Mouse (Mus musculus) gastrocnemius, postnatal 14 days (tissue): Measurements from ENCODE around the gene Zbtb7b. TPM values are rescaled to one million over a fixed set of nuclear protein-coding genes. Genes with fewer than 3 reads are reported as not detected.

ENCODE experiments used
- DNase-seq: peaks from one replicate; pipeline ENCODE4 v3.0.0; 2021; ENCODE audit warnings: mixed read lengths
- intact Hi-C: fragments of 180-260 bp; cut with DNase I; formaldehyde crosslinking; loops from one replicate; pipeline ENCODE4 v1.15.1; 2025; ENCODE audit warnings: low total_unique reads
- total RNA-seq, 2 experiments: library from RNA; stranded (reverse); gene quantifications; 2 replicates each; pipeline ENCODE4 v1.2.3; 2021

The Zbtb7b gene
- total RNA-seq, 2 experiments from 2014 or later: 18.4 to 24.0 TPM

DNA sequence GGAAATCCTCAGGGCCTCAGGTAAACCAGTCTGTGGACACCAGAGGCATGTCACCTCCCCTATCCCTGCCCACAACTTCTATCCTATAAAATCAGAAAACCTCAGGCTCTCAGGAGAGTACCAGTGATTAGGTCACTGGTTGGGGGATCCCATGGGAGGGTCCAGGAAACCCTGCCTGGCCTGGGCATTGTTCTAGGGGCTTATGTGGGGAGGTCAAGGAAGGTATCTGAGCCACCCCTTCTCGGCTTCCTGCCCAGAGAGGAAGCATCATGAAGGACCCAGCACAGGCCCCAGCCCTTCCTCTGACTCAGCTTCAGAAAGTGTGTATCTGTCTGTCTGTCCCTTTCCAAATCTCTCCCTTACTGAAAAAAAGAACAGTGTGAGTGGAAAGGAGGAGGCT lies 46.7 kb downstream of the Zbtb7b start:
- intact Hi-C loops: loop anchor here (10.0 kb wide), 1 partner anchor 137 kb away; no protein-coding TSS in a partner anchor
- DNase-seq: no peak

DNA sequence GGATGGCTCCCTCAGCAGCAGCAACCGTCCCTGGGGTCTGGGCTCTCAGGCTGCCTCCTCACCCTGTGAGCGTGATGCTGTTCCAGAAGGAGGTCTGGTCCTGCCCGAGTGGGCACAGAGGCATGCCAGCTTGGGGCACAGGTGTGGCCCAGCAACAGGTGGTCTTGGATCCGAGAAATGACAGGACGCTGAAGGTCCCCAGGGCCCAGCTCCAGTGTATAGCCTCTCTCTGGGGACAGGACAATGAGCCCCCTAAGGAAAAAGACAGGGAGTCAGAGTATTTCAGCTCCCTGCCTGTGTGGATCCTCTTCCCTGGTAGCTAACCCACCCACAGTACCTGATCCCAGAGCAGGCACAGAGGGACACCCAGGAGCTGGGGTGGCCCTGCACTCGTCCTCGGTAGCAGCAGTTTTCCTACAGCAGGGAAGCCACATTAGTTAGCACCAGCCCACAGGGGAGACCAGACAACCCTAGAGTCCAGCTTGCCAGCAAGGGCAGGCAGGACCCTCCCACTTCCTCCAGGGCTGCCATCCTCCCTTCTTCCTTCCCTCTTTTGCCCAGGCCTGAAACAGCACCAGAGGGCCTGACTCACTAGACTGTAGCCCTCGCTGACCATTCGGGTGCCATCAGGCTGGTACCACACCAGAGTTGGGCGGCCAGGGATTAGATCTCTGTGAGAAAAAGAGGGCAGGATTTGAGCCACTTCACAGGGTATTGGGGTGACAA lies 47.6 kb downstream of the Zbtb7b start:
- intact Hi-C loops: loop anchor here (10.0 kb wide), 1 partner anchor 138 kb away; no protein-coding TSS in a partner anchor
- no peak for DNase-seq

DNA sequence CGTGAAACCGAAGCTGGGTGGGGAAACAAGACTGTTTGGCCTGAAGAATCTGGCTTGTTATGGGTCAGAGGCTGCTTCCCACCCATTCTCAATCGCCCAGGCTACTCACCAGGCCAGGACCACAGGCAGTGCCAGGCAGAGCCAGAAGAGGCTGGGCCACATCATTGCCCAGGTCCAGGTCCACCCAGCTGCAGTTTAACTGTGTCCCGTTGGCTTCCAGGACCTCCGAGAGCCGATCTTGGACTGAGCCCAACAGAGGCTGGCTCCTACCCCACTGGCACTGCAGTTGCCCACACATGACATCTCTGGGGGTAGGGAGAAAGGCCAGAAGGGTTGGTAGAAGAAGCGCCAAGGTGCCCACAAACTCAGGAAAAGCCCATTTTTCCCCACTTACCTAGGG lies 51.3 kb downstream of the Zbtb7b start:
- DNase-seq: no peak
- intact Hi-C loops: loop anchor here (10.0 kb wide), 1 partner anchor 142 kb away; no protein-coding TSS in a partner anchor

- intact Hi-C loops: loop anchor here (10.0 kb wide), 1 partner anchor 143 kb away; no protein-coding TSS in a partner anchor
- no peak for DNase-seq
Observed at GRCm38 (mm10) chr3:89341794-89342193, 52.8 kb downstream of the Zbtb7b start.

DNA sequence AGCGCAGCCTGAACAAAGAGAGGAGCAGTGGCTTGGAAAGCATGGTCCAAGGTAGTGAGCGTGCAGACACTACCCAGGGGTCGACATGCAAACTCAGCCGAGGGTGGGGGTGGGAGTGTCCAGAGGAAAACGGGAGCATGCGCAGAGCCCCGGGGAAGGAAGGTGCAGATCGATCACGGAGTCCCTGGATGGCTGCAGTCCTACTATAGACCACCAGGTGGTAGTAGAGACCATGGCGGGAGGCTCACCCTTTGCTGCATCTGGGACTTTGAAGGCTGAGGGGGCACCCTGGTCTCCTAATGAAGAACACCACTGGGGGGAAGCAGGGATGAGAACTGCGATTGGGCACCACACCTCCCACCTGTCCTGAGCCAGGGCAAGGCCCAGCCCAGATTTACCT lies 54.1 kb downstream of the Zbtb7b start:
- intact Hi-C loops: loop anchor here (10.0 kb wide), 1 partner anchor 144 kb away; no protein-coding TSS in a partner anchor
- DNase-seq: peak; percentile 74

DNA sequence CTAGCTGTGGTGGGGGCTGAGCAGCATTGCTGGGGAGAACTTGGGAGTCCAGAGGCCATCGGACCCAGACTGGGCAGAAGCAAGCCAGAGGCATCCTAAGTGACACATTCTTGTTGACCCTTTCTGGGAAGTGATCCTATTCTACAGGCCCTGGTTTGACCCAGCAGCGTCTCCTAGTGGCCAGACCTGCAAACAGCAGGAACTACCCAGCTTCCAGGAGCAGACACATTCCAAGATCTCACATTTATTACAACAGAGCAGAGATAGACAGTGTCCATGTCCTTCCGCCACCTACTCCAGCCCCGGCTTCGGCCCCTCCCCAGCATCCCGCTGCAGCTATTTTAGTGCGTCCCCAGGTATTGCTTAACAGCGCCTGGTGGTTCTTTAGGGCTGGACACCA lies 55.2 kb downstream of the Zbtb7b start:
- peak; percentile 62 for DNase-seq
- intact Hi-C loops: no loop called here

DNA sequence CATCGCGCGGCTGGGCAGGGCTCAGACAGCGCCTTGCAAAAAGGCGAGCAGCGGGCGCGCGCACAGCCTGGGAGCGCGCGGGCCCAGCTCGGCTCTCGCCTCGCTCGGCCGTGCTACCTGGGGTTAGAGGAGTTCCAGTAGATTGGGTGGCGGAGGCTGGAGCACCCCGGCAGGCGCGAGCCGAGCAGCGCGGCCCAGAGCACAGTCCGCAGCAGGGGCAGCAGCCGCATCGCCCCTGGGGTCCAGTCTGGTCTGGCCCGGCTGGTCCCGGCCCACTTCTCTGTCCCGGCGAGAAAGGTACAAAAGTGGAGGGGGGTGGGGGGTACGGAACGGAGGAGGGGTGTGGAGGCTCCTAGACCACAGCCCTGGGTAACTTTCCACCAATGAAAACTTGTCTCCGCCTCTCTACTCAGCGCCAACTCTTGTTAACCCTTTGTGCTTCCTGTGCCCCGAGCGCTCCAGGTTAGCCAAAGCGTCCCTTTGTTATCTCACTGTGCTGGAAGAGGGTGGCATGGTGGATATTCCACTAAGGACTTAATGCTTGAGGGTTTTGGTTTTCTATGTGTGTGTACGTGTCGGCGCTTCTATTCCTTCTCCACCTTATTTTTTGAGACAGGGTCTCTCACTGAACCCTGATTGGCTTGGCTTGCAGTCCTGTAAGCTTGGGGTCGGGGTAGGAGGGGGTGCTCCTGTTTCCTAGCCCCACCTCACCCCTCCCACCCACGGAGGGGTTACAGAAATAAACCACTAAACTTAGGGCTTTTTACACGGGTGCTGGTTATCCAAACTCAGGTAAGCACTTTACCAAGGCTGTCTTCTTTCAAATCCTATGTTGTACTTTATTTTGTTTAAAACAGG lies 56.6 kb downstream of the Zbtb7b start, which contains the start of gene Efna4:
TSS of gene Efna4 (minus strand) at position 308 of the 858 bp plus-strand sequence.
- intact Hi-C loops: no loop called here
- no peak for DNase-seq

DNA sequence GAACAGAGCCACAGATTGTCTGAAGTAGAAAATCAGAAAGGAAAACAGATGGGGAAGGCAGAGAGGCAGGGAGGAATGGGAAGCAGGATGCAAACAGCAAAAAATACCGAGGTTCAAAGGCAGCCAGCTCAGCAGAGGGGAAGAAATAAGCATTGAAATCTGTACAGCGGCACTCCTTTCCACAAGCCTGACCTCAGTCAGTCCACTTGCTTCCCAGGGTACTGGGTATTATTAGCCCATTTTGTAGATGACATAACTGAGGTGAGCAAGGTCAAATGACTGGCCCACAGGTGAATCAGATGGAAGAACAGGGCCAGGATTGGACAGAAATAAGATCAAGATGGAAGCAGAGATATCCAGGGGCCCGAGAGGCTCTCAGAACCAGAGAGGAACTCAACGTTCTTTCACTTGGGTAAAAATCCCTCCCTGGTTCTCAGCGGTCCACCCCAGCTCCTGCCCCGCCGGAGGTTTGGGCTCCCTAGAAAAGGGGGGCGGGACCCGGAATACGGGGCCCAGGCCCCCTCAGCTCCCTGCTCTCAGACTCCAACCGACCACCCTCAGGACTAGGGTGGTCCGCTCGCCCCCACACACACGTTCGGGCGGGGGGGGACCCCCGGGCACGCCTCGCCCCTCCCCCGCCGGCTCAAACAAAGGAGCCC lies 57.4 kb downstream of the Zbtb7b start:
- no peak for DNase-seq
- intact Hi-C loops: no loop called here

DNA sequence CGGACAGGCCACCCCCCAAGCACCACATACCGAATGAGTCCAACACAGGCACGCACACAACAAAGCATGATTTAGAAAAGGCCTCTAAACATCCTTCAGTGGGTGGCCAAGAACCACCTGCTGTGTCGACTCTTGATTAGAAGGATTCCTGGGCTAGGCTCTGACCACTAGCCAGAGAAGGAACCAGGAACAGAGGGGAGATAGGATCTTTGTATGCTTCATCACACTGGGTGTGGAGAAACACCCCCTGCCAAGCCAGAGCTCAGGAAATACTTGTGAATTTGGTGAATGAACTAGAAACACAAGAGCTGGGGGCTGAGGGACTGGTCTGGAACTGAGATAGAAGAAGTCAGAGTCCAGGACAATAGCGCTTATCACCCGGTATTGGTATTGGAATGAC lies 58.0 kb downstream of the Zbtb7b start:
- intact Hi-C loops: no loop called here
- DNase-seq: no peak

DNA sequence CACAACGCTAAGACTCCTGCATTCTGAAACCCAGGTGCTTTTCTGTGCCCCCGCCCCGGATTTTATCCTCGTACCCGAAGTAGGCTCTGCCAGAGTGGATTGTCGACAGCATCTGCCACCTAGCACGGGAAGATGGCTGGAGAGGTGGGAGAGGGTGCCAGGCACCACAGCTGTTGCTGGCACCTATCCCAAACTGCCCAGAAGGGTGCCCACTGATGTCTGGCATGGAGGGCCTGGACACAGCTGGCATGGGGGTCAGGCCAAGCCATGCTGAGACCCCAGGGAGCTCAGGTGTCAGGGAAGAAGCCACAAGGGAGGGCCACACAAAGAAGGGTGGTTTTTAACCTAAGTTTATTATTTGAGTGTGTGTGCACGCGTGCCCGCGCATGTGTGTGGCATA lies 61.5 kb downstream of the Zbtb7b start:
- intact Hi-C loops: no loop called here
- no peak for DNase-seq

- no peak for DNase-seq
- intact Hi-C loops: no loop called here
Observed at GRCm38 (mm10) chr3:89332476-89332875, 62.1 kb downstream of the Zbtb7b start.

DNA sequence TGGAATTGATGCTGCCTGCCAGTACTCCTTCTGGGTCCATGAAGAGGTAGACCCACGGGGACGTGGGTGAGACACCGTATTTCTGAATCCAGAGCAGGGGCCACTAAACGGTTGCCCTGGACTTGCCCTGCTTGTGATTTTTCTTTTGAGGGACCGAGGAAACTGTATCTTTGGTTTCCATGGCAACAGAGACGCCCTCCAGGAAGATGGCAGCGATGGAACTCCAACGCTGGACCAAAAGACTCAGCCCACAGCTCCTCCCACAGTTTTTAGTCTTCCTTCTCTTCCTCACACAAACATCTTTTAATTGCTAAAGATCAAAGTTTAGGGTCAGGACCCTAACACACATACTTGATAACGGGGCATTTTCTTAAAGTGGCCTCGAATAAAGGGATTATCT lies 62.6 kb downstream of the Zbtb7b start:
- intact Hi-C loops: no loop called here
- DNase-seq: no peak

GRCm38 (mm10) chr3:89331561-89331960 lies 63.0 kb downstream of the Zbtb7b start:
- intact Hi-C loops: no loop called here
- DNase-seq: no peak

DNA sequence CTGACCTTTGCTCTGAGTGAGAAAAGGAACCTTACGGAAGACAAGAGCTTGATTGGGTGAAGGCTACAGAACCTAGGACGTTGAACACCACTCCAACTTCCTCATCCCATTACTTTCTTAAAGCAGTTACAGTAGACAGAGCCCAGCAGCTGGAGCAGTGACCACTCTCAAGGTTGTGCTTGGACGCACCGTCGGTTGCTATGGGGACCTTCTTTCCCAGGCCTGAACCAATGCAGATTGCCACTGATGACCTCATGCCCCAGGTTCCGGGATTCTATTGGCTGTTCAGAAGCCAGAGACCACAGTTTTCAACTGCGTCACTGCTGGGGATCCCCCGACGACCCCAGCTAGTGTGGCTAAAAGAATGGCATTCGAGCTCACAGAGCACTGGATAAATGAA lies 63.6 kb downstream of the Zbtb7b start:
- intact Hi-C loops: no loop called here
- DNase-seq: no peak

GRCm38 (mm10) chr3:89330346-89330745 lies 64.2 kb downstream of the Zbtb7b start:
- intact Hi-C loops: no loop called here
- no peak for DNase-seq

GRCm38 (mm10) chr3:89328623-89329022 lies 66.0 kb downstream of the Zbtb7b start:
- intact Hi-C loops: no loop called here

More at GRCm38 (mm10) chr3:89328623-89329022, 66.0 kb downstream of the Zbtb7b start:
- no peak for DNase-seq
